ENCODE assay signal across 8 mouse cellular contexts in genomic region chr1:135700605-135701004, GRCm38 (mm10). TPM values are rescaled to one million over a fixed set of nuclear protein-coding genes. Genes with fewer than 3 reads are reported as not detected.
DNase-seq lines count a peak whose midpoint lies in the region; ATAC-seq lines count a peak whose summit lies in the region.

No protein-coding gene starts in this region.

- H3K4me3 ChIP-seq in neural tube, embryonic 15.5 days (replicated peaks) = no peak overlapping the region

- WGBS in neural tube, embryonic 15.5 days = 2% methylated on average over 7 of the region's 7 CpGs

- peaks cover 17% of the 10 kb centered on the region; the same call in 1 of the 2 replicates for H3K27me3 ChIP-seq in neural tube, embryonic 15.5 days (replicated peaks)

- no peak overlapping the region for H3K4me2 ChIP-seq in neural tube, embryonic 15.5 days

- H3K9me3 ChIP-seq in neural tube, embryonic 15.5 days (replicated peaks) = no peaks in the 10 kb centered on the region

- H3K36me3 ChIP-seq in neural tube, embryonic 15.5 days = no peaks in the 10 kb centered on the region

- peak; percentile 88 for DNase-seq in 3T3-L1 (ENCODE audit: low read depth, low spot score)
- peak; percentile 61 for DNase-seq in T-cell, adult 2 months (ENCODE audit: low spot score)
- peak; percentile 89 for DNase-seq in embryo, embryonic 11 days
- peak; percentile 91 for DNase-seq in kidney, postnatal 4 days
- DNase-seq in lung, adult 18-20 months = peak; percentile 68 to 75
- peak; percentile 71 for DNase-seq in testis, postnatal 14 days (ENCODE audit: low spot score)

- H3K4me1 ChIP-seq in neural tube, embryonic 15.5 days = peaks cover 21% of the 10 kb centered on the region

- H3K9ac ChIP-seq in neural tube, embryonic 15.5 days (replicated peaks) = no peak overlapping the region

- no peak overlapping the region for H3K27ac ChIP-seq in neural tube, embryonic 15.5 days (replicated peaks)

- peak; percentile 63 for ATAC-seq in granulocyte monocyte progenitor cell, adult 5-6 weeks (replicated peaks; ENCODE audit: poor library complexity, severe bottlenecking)
- peak; percentile 37; the same call in 1 of the 2 replicates for ATAC-seq in neural tube, embryonic 15.5 days (ENCODE audit: low FRiP score)

RNA-seq across cellular contexts. Expression of gene Csrp1, which starts 19.3 kb away (rescaled TPM):
- total RNA-seq in granulocyte monocyte progenitor cell, adult 5-6 weeks (2014; fragmentation: Nextera tagmentation) = 130 and 138 TPM in 2 replicates
- total RNA-seq in granulocyte monocyte progenitor cell, adult 5-6 weeks (2017) = 104 and 135 TPM in 2 replicates
- polyA plus RNA-seq in neural tube, embryonic 15.5 days (2015; fragmentation: Nextera tagmentation; extraction: Ambion mirVana) = 18.8 and 48.9 TPM in 2 replicates
